Mouse (Mus musculus) kidney, embryonic 14.5 days (tissue): ENCODE data around the gene Mrpl33. TPM values are rescaled to one million over a fixed set of nuclear protein-coding genes. Genes with fewer than 3 reads are reported as not detected.

Experiments used
- ATAC-seq: fragments of 200-750 bp; cut with Nextera tagmentation; 2 replicates; pipeline ENCODE4 v1.8.0; 2017; ENCODE audit warnings: moderate number of reproducible peaks, mild to moderate bottlenecking, moderate TSS enrichment, moderate library complexity; ENCODE audit not compliant: low FRiP score, low TSS enrichment
- H3K27ac ChIP-seq: fragments of 300-500 bp; sonication (generic); 2 replicates; pipeline ENCODE4 v1.5.1; 2014; ENCODE audit warnings: low read depth, mild to moderate bottlenecking, low read length, moderate library complexity, mixed read lengths
- H3K27me3 ChIP-seq: fragments of 300-500 bp; sonication (generic); 2 replicates; pipeline ENCODE4 v1.6.1; 2014; ENCODE audit warnings: mild to moderate bottlenecking, low read length; ENCODE audit not compliant: control insufficient read depth, insufficient read depth
- H3K36me3 ChIP-seq: fragments of 300-500 bp; sonication (generic); 2 replicates; pipeline ENCODE4 v1.6.1; 2014; ENCODE audit warnings: low read length, mixed read lengths; ENCODE audit not compliant: control insufficient read depth, insufficient read depth
- H3K4me1 ChIP-seq: fragments of 300-500 bp; sonication (generic); 2 replicates; pipeline ENCODE4 v1.6.1; 2014; ENCODE audit warnings: low read length, mixed read lengths; ENCODE audit not compliant: control insufficient read depth, insufficient read depth
- H3K4me2 ChIP-seq: fragments of 300-500 bp; sonication (generic); replicated peaks from 2 replicates; pipeline ENCODE4 v1.6.1; 2014; ENCODE audit warnings: low read depth, mild to moderate bottlenecking, low read length
- H3K4me3 ChIP-seq: fragments of 300-500 bp; sonication (generic); 2 replicates; pipeline ENCODE4 v1.5.1; 2014; ENCODE audit warnings: mild to moderate bottlenecking, low read length
- H3K9ac ChIP-seq: fragments of 300-500 bp; sonication (generic); 2 replicates; pipeline ENCODE4 v1.6.1; 2014; ENCODE audit warnings: low read depth, mild to moderate bottlenecking, low read length, moderate library complexity
- H3K9me3 ChIP-seq: fragments of 300-500 bp; sonication (generic); 2 replicates; pipeline ENCODE4 v1.6.1; 2016; ENCODE audit warnings: low read length; ENCODE audit not compliant: control insufficient read depth
- WGBS: fragments of 180-500 bp; shearing (Covaris S2); extraction: QIAGEN DNeasy Blood & Tissue Kit; methylation state at CpG from one replicate; pipeline ENCODE4 v1.1.7; 2014; 5-methylcytosine and 5-hydroxymethylcytosine counted together
- polyA plus RNA-seq: library from polyadenylated mRNA; unstranded; fragments of >200 nt; fragmentation: Nextera tagmentation; extraction: Ambion mirVana; gene quantifications from 2 replicates; pipeline ENCODE4 v1.2.1, GENCODE M21; 2014

Gene Mrpl33
- polyA plus RNA-seq, 1 experiment from 2014 or later, result 253 TPM

- H3K4me2 ChIP-seq, result no peak overlapping the region
- no peak for ATAC-seq
- 91% methylated on average over 3 of the region's 3 CpGs for WGBS
Observed at GRCm38 (mm10) chr5:31642300-31642699, 45.6 kb downstream of the Mrpl33 start.

GRCm38 (mm10) chr5:31644272-31644671 lies 47.5 kb downstream of the Mrpl33 start:
- Histone ChIP-seq H3K4me2 (no peak overlapping the region), H3K9ac (no peak overlapping the region), H3K4me1 (no peaks in the 10 kb centered on the region), H3K36me3 (no peaks in the 10 kb centered on the region; the same call in 1 of the 2 replicates), H3K4me3 (no peak overlapping the region), H3K27me3 (no peaks in the 10 kb centered on the region), H3K27ac (no peak overlapping the region), H3K9me3 (no peaks in the 10 kb centered on the region)
- WGBS, result 80% methylated on average over 4 of the region's 4 CpGs
- no peak for ATAC-seq

More at GRCm38 (mm10) chr5:31642300-31642699, 45.6 kb downstream of the Mrpl33 start:
- Histone ChIP-seq H3K4me3 (no peak overlapping the region), H3K4me1 (no peaks in the 10 kb centered on the region), H3K9me3 (no peaks in the 10 kb centered on the region), H3K27ac (no peak overlapping the region), H3K36me3 (no peaks in the 10 kb centered on the region; the same call in 1 of the 2 replicates), H3K9ac (no peak overlapping the region), H3K27me3 (no peaks in the 10 kb centered on the region)

DNA sequence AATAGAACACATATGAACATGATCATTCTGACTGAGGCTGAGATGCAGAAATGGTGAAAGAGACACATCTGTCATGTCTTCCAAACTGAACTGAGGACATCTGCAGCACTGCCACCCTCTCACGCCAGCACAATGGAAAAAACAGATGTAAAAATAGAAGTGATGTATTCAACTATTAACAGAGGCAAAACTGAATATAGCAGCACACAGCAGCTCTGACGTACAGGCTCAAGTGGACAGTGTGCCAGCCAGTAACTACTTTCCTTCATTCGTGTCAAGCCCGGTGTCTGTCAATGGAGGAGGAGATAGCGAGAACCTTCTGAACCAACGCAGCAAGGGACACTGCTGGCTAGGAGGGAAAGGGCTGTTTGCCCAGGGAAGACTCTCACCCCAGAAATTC lies 48.1 kb downstream of the Mrpl33 start:
- H3K4me1 ChIP-seq, result no peaks in the 10 kb centered on the region
- no peak overlapping the region for H3K27ac ChIP-seq
- H3K36me3 ChIP-seq, result no peaks in the 10 kb centered on the region; the same call in 1 of the 2 replicates
- H3K4me2 ChIP-seq, result no peak overlapping the region
- H3K9ac ChIP-seq, result no peak overlapping the region
- H3K9me3 ChIP-seq, result no peaks in the 10 kb centered on the region
- H3K4me3 ChIP-seq, result no peak overlapping the region
- no peaks in the 10 kb centered on the region for H3K27me3 ChIP-seq
- WGBS, result 94% methylated on average over 6 of the region's 6 CpGs
- no peak for ATAC-seq

GRCm38 (mm10) chr5:31645798-31646197 lies 49.1 kb downstream of the Mrpl33 start:
- Histone ChIP-seq H3K27me3 (no peaks in the 10 kb centered on the region), H3K4me3 (no peak overlapping the region), H3K4me1 (no peaks in the 10 kb centered on the region), H3K4me2 (no peak overlapping the region), H3K9me3 (no peaks in the 10 kb centered on the region), H3K36me3 (no peaks in the 10 kb centered on the region), H3K27ac (no peak overlapping the region), H3K9ac (no peak overlapping the region)
- no peak for ATAC-seq
- WGBS, result 82% methylated on average over 6 of the region's 6 CpGs

DNA sequence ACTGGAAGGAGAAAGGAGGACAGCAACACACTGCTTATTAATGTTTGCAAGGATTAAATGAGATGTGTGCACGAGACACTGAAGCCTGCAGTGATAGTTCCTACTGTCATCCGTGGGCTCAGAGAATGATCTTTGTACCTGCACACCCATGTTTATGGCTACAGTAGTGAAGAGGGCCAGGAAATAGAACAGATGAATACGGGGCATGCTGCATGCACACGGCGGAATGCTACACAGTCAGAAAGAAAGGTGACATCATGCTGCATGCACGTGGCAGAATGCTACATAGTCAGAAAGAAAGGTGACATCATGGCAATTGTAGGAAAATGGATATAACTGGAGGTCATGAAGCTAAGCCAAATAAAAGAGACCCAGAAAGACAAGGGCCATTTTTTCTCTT lies 49.8 kb downstream of the Mrpl33 start:
- no peak overlapping the region for H3K9ac ChIP-seq
- H3K27me3 ChIP-seq, result no peaks in the 10 kb centered on the region
- no peaks in the 10 kb centered on the region for H3K9me3 ChIP-seq
- H3K4me1 ChIP-seq, result no peaks in the 10 kb centered on the region
- ATAC-seq, result no peak
- no peaks in the 10 kb centered on the region for H3K36me3 ChIP-seq
- WGBS, result 87% methylated on average over 6 of the region's 6 CpGs
- H3K27ac ChIP-seq, result no peak overlapping the region
- no peak overlapping the region for H3K4me3 ChIP-seq
- no peak overlapping the region for H3K4me2 ChIP-seq

DNA sequence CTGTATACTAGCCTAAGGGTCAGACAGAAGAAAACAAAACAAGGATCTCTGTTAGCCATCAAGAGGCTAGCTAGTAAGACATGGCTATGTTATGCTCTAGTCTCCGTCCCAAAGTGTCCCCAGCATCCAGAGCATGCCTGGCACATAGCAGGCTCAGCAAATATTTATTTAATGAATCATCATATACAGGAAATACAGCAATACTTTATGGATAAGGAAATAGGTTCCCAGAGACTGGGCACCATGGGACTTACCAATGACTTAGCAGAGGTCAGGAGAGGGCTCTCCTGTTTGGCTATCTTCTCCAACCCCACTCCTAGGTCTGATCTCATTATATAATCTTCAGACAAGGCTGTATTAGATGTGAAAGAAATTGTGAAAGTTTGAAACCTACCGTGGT lies 50.6 kb downstream of the Mrpl33 start:
- WGBS, result 77% methylated on average over 2 of the region's 2 CpGs
- ATAC-seq, result no peak

DNA sequence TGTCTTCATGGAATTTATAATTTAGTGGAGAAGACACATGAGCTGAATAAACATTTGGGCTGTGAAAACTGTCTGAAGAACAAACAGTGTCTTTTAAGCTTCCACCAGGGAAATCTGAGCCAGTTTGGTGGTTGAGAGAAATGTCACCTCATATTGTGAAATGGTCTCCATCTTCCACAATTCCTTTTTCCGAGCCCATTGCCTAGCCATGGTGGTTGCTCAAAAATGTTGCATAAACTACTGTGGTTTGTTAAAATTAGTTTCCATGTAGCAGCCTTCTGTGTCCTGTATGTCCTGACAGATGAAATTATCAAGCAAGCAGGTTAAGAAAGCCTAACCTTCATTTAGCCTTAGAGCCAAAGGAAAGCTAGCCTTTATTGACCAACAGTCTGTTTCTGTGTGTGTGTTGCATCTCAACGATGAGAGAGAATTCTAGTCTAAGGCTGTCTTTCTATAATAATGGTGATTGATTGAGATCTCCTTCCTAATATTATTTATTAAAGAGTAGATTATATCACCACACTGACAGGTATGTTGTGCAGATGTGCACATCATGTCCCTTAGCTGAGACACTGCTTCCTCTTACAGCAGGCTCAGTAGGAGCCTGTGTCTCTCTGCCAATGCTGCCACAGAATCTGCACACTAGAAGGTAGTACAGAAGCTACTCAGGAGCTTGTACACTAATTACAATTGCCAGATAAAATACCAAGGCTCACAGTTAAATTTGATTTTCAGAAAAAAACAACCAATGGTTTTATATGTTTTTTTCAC lies 54.0 kb downstream of the Mrpl33 start:
- Histone ChIP-seq H3K4me1 (no peaks in the 10 kb centered on the region), H3K4me3 (no peak overlapping the region), H3K27me3 (no peaks in the 10 kb centered on the region), H3K4me2 (no peak overlapping the region), H3K9me3 (0 out of 2 replicates have a peak, but pooled peaks cover 3% of the 10 kb centered on the region), H3K36me3 (no peaks in the 10 kb centered on the region), H3K27ac (no peak overlapping the region), H3K9ac (no peak overlapping the region)
- WGBS, result 86% methylated on average over 2 of the region's 2 CpGs
- no peak for ATAC-seq

More for the DNA sequence above, 50.6 kb downstream of the Mrpl33 start:
- Histone ChIP-seq H3K36me3 (no peaks in the 10 kb centered on the region), H3K4me1 (no peaks in the 10 kb centered on the region), H3K27me3 (no peaks in the 10 kb centered on the region), H3K9ac (no peak overlapping the region), H3K4me3 (no peak overlapping the region), H3K27ac (no peak overlapping the region), H3K4me2 (no peak overlapping the region), H3K9me3 (no peaks in the 10 kb centered on the region)

GRCm38 (mm10) chr5:31655688-31656190 lies 59.0 kb downstream of the Mrpl33 start:
- H3K27ac ChIP-seq, result no peak overlapping the region
- H3K9me3 ChIP-seq, result 0 out of 2 replicates have a peak, but pooled peaks cover 3% of the 10 kb centered on the region
- H3K27me3 ChIP-seq, result no peaks in the 10 kb centered on the region
- H3K4me2 ChIP-seq, result no peak overlapping the region
- no peaks in the 10 kb centered on the region for H3K36me3 ChIP-seq
- H3K4me3 ChIP-seq, result no peak overlapping the region
- ATAC-seq, result no peak
- WGBS, result 100% methylated on average over 1 of the region's 1 CpGs
- H3K4me1 ChIP-seq, result no peaks in the 10 kb centered on the region
- H3K9ac ChIP-seq, result no peak overlapping the region

- H3K4me1 ChIP-seq, result no peaks in the 10 kb centered on the region
- H3K4me2 ChIP-seq, result no peak overlapping the region
- no peaks in the 10 kb centered on the region for H3K9me3 ChIP-seq
- no peak overlapping the region for H3K27ac ChIP-seq
- H3K4me3 ChIP-seq, result no peak overlapping the region
- no peak for ATAC-seq
- no peaks in the 10 kb centered on the region for H3K36me3 ChIP-seq
- no peaks in the 10 kb centered on the region for H3K27me3 ChIP-seq
- no peak overlapping the region; the same call in 1 of the 2 replicates for H3K9ac ChIP-seq
- 30% methylated on average over 1 of the region's 1 CpGs for WGBS
Observed at GRCm38 (mm10) chr5:31666176-31666575, 69.4 kb downstream of the Mrpl33 start.
